Mouse (Mus musculus) intestine, postnatal 0 days (tissue): ENCODE results near the gene Robo1. TPM values are rescaled to one million over a fixed set of nuclear protein-coding genes. Genes with fewer than 3 reads are reported as not detected.

Experiments
- ATAC-seq: fragments of 200-750 bp; cut with Nextera tagmentation; 2 replicates; pipeline ENCODE4 v1.8.0; 2017; ENCODE audit warnings: mild to moderate bottlenecking, moderate TSS enrichment, moderate library complexity
- H3K27ac ChIP-seq: fragments of 300-500 bp; sonication (generic); 2 replicates; pipeline ENCODE4 v1.5.1; 2014; ENCODE audit warnings: mild to moderate bottlenecking, low read depth, low read length, moderate library complexity
- H3K27me3 ChIP-seq: fragments of 300-500 bp; sonication (generic); replicated peaks from 2 replicates; pipeline ENCODE4 v1.6.1; 2014; ENCODE audit warnings: low read length, mixed read lengths; ENCODE audit not compliant: control insufficient read depth, insufficient read depth
- H3K36me3 ChIP-seq: fragments of 300-500 bp; sonication (generic); 2 replicates; pipeline ENCODE4 v1.6.1; 2014; ENCODE audit warnings: mild to moderate bottlenecking, moderate library complexity; ENCODE audit not compliant: control insufficient read depth, insufficient read depth
- H3K4me1 ChIP-seq: fragments of 300-500 bp; sonication (generic); replicated peaks from 2 replicates; pipeline ENCODE4 v1.6.1; 2014; ENCODE audit warnings: antibody characterized with exemption, low read length, mixed read lengths; ENCODE audit not compliant: control insufficient read depth, insufficient read depth
- H3K4me2 ChIP-seq: fragments of 300-500 bp; sonication (generic); replicated peaks from 2 replicates; pipeline ENCODE4 v1.6.1; 2014; ENCODE audit warnings: low read depth, mild to moderate bottlenecking, moderate library complexity
- H3K4me3 ChIP-seq: fragments of 300-500 bp; sonication (generic); 2 replicates; pipeline ENCODE4 v1.5.1; 2014; ENCODE audit warnings: low read depth, low read length
- H3K9ac ChIP-seq: fragments of 300-500 bp; sonication (generic); 2 replicates; pipeline ENCODE4 v1.6.1; 2014; ENCODE audit warnings: mild to moderate bottlenecking, low read depth, low read length
- H3K9me3 ChIP-seq: fragments of 300-500 bp; sonication (generic); 2 replicates; pipeline ENCODE4 v1.6.1; 2016; ENCODE audit warnings: mixed run types; ENCODE audit not compliant: control insufficient read depth
- CTCF ChIP-seq: sonication (generic); IDR thresholded peaks from 2 replicates; pipeline ENCODE4 v1.5.1; 2016; ENCODE audit warnings: low read depth, mild to moderate bottlenecking, control low read depth, antibody characterized with exemption, moderate library complexity
- WGBS: fragments of 180-500 bp; shearing (Covaris S2); extraction: QIAGEN DNeasy Blood & Tissue Kit; methylation state at CpG from one replicate; pipeline ENCODE4 v1.1.7; 2014; 5-methylcytosine and 5-hydroxymethylcytosine counted together
- polyA plus RNA-seq: library from polyadenylated mRNA; unstranded; fragments of >200 nt; fragmentation: Nextera tagmentation; extraction: Ambion mirVana; gene quantifications from 2 replicates; pipeline ENCODE4 v1.2.1, GENCODE M21; 2015

The Robo1 gene
- polyA plus RNA-seq, 1 experiment from 2014 or later, result 2.7 TPM

GRCm38 (mm10) chr16:72924423-72925224 lies 616.5 kb downstream of the Robo1 start:
- peak; percentile 84 for ATAC-seq
- H3K4me1 ChIP-seq, result peaks cover 3% of the 10 kb centered on the region; the same call in 1 of the 2 replicates
- 14% methylated on average over 15 of the region's 15 CpGs for WGBS
- H3K27me3 ChIP-seq, result no peaks in the 10 kb centered on the region
- no peak overlapping the region for H3K27ac ChIP-seq
- H3K4me2 ChIP-seq, result peak overlapping the region; percentile 40
- TF ChIP-seq CTCF, result no peak
- H3K36me3 ChIP-seq, result no peaks in the 10 kb centered on the region
- H3K9me3 ChIP-seq, result no peaks in the 10 kb centered on the region
- no peak overlapping the region for H3K4me3 ChIP-seq
- H3K9ac ChIP-seq, result no peak overlapping the region

GRCm38 (mm10) chr16:72928525-72929122 lies 620.5 kb downstream of the Robo1 start:
- H3K4me2 ChIP-seq, result no peak overlapping the region
- H3K36me3 ChIP-seq, result no peaks in the 10 kb centered on the region
- ATAC-seq, result no peak
- WGBS, result 62% methylated on average over 6 of the region's 6 CpGs
- no peaks in the 10 kb centered on the region for H3K9me3 ChIP-seq
- H3K4me3 ChIP-seq, result no peak overlapping the region
- no peak overlapping the region for H3K9ac ChIP-seq
- H3K4me1 ChIP-seq, result peaks cover 3% of the 10 kb centered on the region; the same call in 1 of the 2 replicates
- no peaks in the 10 kb centered on the region for H3K27me3 ChIP-seq
- TF ChIP-seq CTCF, result no peak
- no peak overlapping the region for H3K27ac ChIP-seq

- ATAC-seq, result no peak
- Histone ChIP-seq H3K4me2 (no peak overlapping the region), H3K27ac (no peak overlapping the region), H3K4me3 (no peak overlapping the region), H3K36me3 (no peaks in the 10 kb centered on the region), H3K4me1 (no peaks in the 10 kb centered on the region), H3K9me3 (no peaks in the 10 kb centered on the region), H3K27me3 (no peaks in the 10 kb centered on the region), H3K9ac (no peak overlapping the region)
- 49% methylated on average over 4 of the region's 4 CpGs for WGBS
- no peak for TF ChIP-seq CTCF
Observed at GRCm38 (mm10) chr16:72930871-72931270, 622.8 kb downstream of the Robo1 start.

- ATAC-seq, result no peak
- Histone ChIP-seq H3K4me2 (no peak overlapping the region), H3K4me3 (no peak overlapping the region), H3K27me3 (no peaks in the 10 kb centered on the region), H3K4me1 (no peaks in the 10 kb centered on the region), H3K36me3 (no peaks in the 10 kb centered on the region), H3K9me3 (no peaks in the 10 kb centered on the region), H3K27ac (no peak overlapping the region), H3K9ac (no peak overlapping the region)
- no peak for TF ChIP-seq CTCF
Observed at GRCm38 (mm10) chr16:72934908-72935307, 626.8 kb downstream of the Robo1 start.

DNA sequence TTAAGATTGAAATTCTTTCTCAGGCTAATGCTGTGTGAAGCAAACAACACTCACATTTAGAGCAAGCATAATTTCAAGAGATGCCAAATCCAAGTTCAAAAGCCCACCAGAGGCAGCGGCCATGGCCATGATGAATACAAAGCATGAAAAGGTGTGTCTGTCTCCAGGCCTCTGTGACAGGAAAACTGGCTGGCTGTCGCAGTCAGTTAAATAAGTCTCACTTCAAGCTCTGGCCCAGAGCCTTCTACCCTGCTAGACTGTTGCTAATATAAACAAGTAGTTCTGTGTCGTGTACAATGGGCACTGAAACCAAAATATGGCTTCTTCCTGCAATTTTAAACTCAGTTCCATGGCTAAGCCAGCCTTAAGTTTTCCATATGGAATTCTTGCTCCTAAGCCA lies 629.1 kb downstream of the Robo1 start:
- Histone ChIP-seq H3K27me3 (no peaks in the 10 kb centered on the region), H3K4me3 (no peak overlapping the region), H3K4me1 (no peaks in the 10 kb centered on the region), H3K27ac (no peak overlapping the region), H3K9me3 (no peaks in the 10 kb centered on the region), H3K9ac (no peak overlapping the region), H3K4me2 (no peak overlapping the region), H3K36me3 (no peaks in the 10 kb centered on the region)
- 54% methylated on average over 3 of the region's 3 CpGs for WGBS
- no peak for ATAC-seq
- TF ChIP-seq CTCF, result no peak

GRCm38 (mm10) chr16:72939862-72940261 lies 631.8 kb downstream of the Robo1 start:
- Histone ChIP-seq H3K4me3 (no peak overlapping the region), H3K4me2 (no peak overlapping the region), H3K9me3 (no peaks in the 10 kb centered on the region), H3K27ac (no peak overlapping the region), H3K36me3 (no peaks in the 10 kb centered on the region), H3K9ac (no peak overlapping the region), H3K4me1 (no peaks in the 10 kb centered on the region), H3K27me3 (no peaks in the 10 kb centered on the region)
- TF ChIP-seq CTCF, result no peak
- 86% methylated on average over 3 of the region's 3 CpGs for WGBS
- no peak for ATAC-seq
